Mouse (Mus musculus): ENCODE data around the gene Cfap97d1. TPM values are rescaled to one million over a fixed set of nuclear protein-coding genes. Genes with fewer than 3 reads are reported as not detected.
"Not testable (repeated sequence)": the region's sequence is repeated elsewhere in the genome, so short reads cannot be mapped to it uniquely, and the experiment has no call there.

Gene Cfap97d1
- polyA plus RNA-seq, 1 experiment from 2014 or later: not detected

GRCm38 (mm10) chr11:101979140-101979539 is 4.9 kb upstream of the Cfap97d1 start:
- H3K27me3 ChIP-seq (ENCODE audit: poor library complexity, severe bottlenecking): peaks cover 4% of the 10 kb centered on the region
- no peak overlapping the region for H3K27ac ChIP-seq
- no peak for DNase-seq (ENCODE audit: extremely low spot score, low spot score)
- no peak overlapping the region for H3K4me3 ChIP-seq
- H3K36me3 ChIP-seq (replicated peaks): peaks cover 26% of the 10 kb centered on the region
- H3K9me3 ChIP-seq: no peaks in the 10 kb centered on the region
- 89% methylated on average over 5 of the region's 5 CpGs for WGBS
- H3K4me1 ChIP-seq: peaks cover 47% of the 10 kb centered on the region

GRCm38 (mm10) chr11:101980603-101981157 is 3.4 kb upstream of the Cfap97d1 start:
- DNase-seq (ENCODE audit: extremely low spot score, low spot score): no peak
- Histone ChIP-seq H3K36me3 (replicated peaks) (peaks cover 21% of the 10 kb centered on the region), H3K9me3 (no peaks in the 10 kb centered on the region), H3K4me3 (no peak overlapping the region), H3K27me3 (ENCODE audit: poor library complexity, severe bottlenecking) (peaks cover 16% of the 10 kb centered on the region), H3K27ac (no peak overlapping the region), H3K4me1 (peaks cover 53% of the 10 kb centered on the region)
- 78% methylated on average over 9 of the region's 9 CpGs for WGBS

GRCm38 (mm10) chr11:101981850-101982249 is 2.2 kb upstream of the Cfap97d1 start:
- Histone ChIP-seq H3K36me3 (replicated peaks) (peaks cover 15% of the 10 kb centered on the region), H3K4me3 (no peak overlapping the region), H3K9me3 (no peaks in the 10 kb centered on the region), H3K4me1 (peaks cover 53% of the 10 kb centered on the region), H3K27me3 (ENCODE audit: poor library complexity, severe bottlenecking) (peaks cover 25% of the 10 kb centered on the region), H3K27ac (no peak overlapping the region)
- no peak for DNase-seq (ENCODE audit: extremely low spot score, low spot score)
- 89% methylated on average over 12 of the region's 12 CpGs for WGBS

- H3K36me3 ChIP-seq (replicated peaks): peaks cover 12% of the 10 kb centered on the region; the same call in 1 of the 2 replicates
- H3K9me3 ChIP-seq: no peaks in the 10 kb centered on the region
- WGBS: 62% methylated on average over 6 of the region's 6 CpGs
- no peak for DNase-seq (ENCODE audit: extremely low spot score, low spot score)
- peaks cover 35% of the 10 kb centered on the region for H3K27me3 ChIP-seq (ENCODE audit: poor library complexity, severe bottlenecking)
- H3K27ac ChIP-seq: peak overlapping the region; percentile 40; the same call in 1 of the 2 replicates
- peak overlapping the region; percentile 78; the same call in 1 of the 2 replicates for H3K4me3 ChIP-seq
- peaks cover 44% of the 10 kb centered on the region for H3K4me1 ChIP-seq
Observed at GRCm38 (mm10) chr11:101982981-101983411, 1.1 kb upstream of the Cfap97d1 start.

GRCm38 (mm10) chr11:101983431-101983921 is 603 bp upstream of the Cfap97d1 start:
- Histone ChIP-seq H3K36me3 (replicated peaks) (peaks cover 12% of the 10 kb centered on the region; the same call in 1 of the 2 replicates), H3K27me3 (ENCODE audit: poor library complexity, severe bottlenecking) (peaks cover 40% of the 10 kb centered on the region), H3K27ac (0 out of 2 replicates have a peak overlapping the region, but pooled peaks have one; percentile 2), H3K4me3 (peak overlapping the region; percentile 78), H3K9me3 (no peaks in the 10 kb centered on the region), H3K4me1 (peaks cover 44% of the 10 kb centered on the region)
- 78% methylated on average over 10 of the region's 10 CpGs for WGBS
- DNase-seq (ENCODE audit: extremely low spot score, low spot score): no peak

GRCm38 (mm10) chr11:101985450-101985849 is 1.4 kb downstream of the Cfap97d1 start:
- DNase-seq (ENCODE audit: extremely low spot score, low spot score); H3K4me3 ChIP-seq; H3K36me3 ChIP-seq (replicated peaks); H3K9me3 ChIP-seq; H3K27ac ChIP-seq: not testable (repeated sequence)
- WGBS: 72% methylated on average over 6 of the region's 6 CpGs
- H3K27me3 ChIP-seq (ENCODE audit: poor library complexity, severe bottlenecking): peaks cover 44% of the 10 kb centered on the region
- peaks cover 44% of the 10 kb centered on the region for H3K4me1 ChIP-seq

GRCm38 (mm10) chr11:101985990-101986389 is 1.9 kb downstream of the Cfap97d1 start:
- Histone ChIP-seq H3K9me3 (no peaks in the 10 kb centered on the region), H3K27ac (no peak overlapping the region), H3K36me3 (replicated peaks) (0 out of 2 replicates have a peak, but pooled peaks cover 3% of the 10 kb centered on the region), H3K4me1 (peaks cover 39% of the 10 kb centered on the region), H3K4me3 (no peak overlapping the region), H3K27me3 (ENCODE audit: poor library complexity, severe bottlenecking) (peaks cover 44% of the 10 kb centered on the region)
- DNase-seq (ENCODE audit: extremely low spot score, low spot score): peak; percentile 83
- WGBS: 12% methylated on average over 10 of the region's 10 CpGs

GRCm38 (mm10) chr11:101986913-101987312 is 2.8 kb downstream of the Cfap97d1 start, which contains the start of gene Dusp3:
Dusp3 (minus strand) TSS chr11:101987013.
- WGBS: 81% methylated on average over 3 of the region's 3 CpGs
- H3K9me3 ChIP-seq: no peaks in the 10 kb centered on the region
- no peak within 1 kb of the TSS for H3K4me3 ChIP-seq
- no peaks in the 10 kb centered on the region for H3K36me3 ChIP-seq (replicated peaks)
- DNase-seq (ENCODE audit: extremely low spot score, low spot score): no peak
- peaks cover 35% of the 10 kb centered on the region for H3K4me1 ChIP-seq
- peaks cover 44% of the 10 kb centered on the region for H3K27me3 ChIP-seq (ENCODE audit: poor library complexity, severe bottlenecking)
- no peak within 1 kb of the TSS for H3K27ac ChIP-seq

- Histone ChIP-seq H3K27ac (no peak overlapping the region), H3K4me3 (no peak overlapping the region), H3K4me1 (0 out of 2 replicates have a peak, but pooled peaks cover 9% of the 10 kb centered on the region), H3K27me3 (ENCODE audit: poor library complexity, severe bottlenecking) (peaks cover 32% of the 10 kb centered on the region), H3K36me3 (replicated peaks) (no peaks in the 10 kb centered on the region), H3K9me3 (no peaks in the 10 kb centered on the region)
- no peak for DNase-seq (ENCODE audit: extremely low spot score, low spot score)
- 89% methylated on average over 3 of the region's 3 CpGs for WGBS
Observed at GRCm38 (mm10) chr11:101990244-101990643, 6.2 kb downstream of the Cfap97d1 start.

- no peak for DNase-seq (ENCODE audit: extremely low spot score, low spot score)
- peaks cover 20% of the 10 kb centered on the region for H3K27me3 ChIP-seq (ENCODE audit: poor library complexity, severe bottlenecking)
- 0 out of 2 replicates have a peak, but pooled peaks cover under 1% of the 10 kb centered on the region for H3K36me3 ChIP-seq (replicated peaks)
- no peak overlapping the region for H3K27ac ChIP-seq
- no peaks in the 10 kb centered on the region for H3K9me3 ChIP-seq
- no peak overlapping the region for H3K4me3 ChIP-seq
- H3K4me1 ChIP-seq: 0 out of 2 replicates have a peak, but pooled peaks cover 9% of the 10 kb centered on the region
- 80% methylated on average over 3 of the region's 3 CpGs for WGBS
Observed at GRCm38 (mm10) chr11:101991813-101992212, 7.7 kb downstream of the Cfap97d1 start.

GRCm38 (mm10) chr11:101992411-101992810 is 8.3 kb downstream of the Cfap97d1 start:
- H3K4me3 ChIP-seq: no peak overlapping the region
- WGBS: 89% methylated on average over 7 of the region's 7 CpGs
- H3K27ac ChIP-seq: no peak overlapping the region

GRCm38 (mm10) chr11:101994100-101994499 is 10.0 kb downstream of the Cfap97d1 start:
- Histone ChIP-seq H3K9me3 (no peaks in the 10 kb centered on the region), H3K4me3 (no peak overlapping the region), H3K36me3 (replicated peaks) (peaks cover 5% of the 10 kb centered on the region; the same call in 1 of the 2 replicates), H3K27me3 (ENCODE audit: poor library complexity, severe bottlenecking) (no peaks in the 10 kb centered on the region), H3K27ac (no peak overlapping the region), H3K4me1 (0 out of 2 replicates have a peak, but pooled peaks cover 4% of the 10 kb centered on the region)
- WGBS: 72% methylated on average over 8 of the region's 8 CpGs
- DNase-seq (ENCODE audit: extremely low spot score, low spot score): no peak

More at GRCm38 (mm10) chr11:101992411-101992810, 8.3 kb downstream of the Cfap97d1 start:
- DNase-seq (ENCODE audit: extremely low spot score, low spot score): no peak
- peaks cover 4% of the 10 kb centered on the region; the same call in 1 of the 2 replicates for H3K36me3 ChIP-seq (replicated peaks)
- no peaks in the 10 kb centered on the region for H3K9me3 ChIP-seq
- H3K27me3 ChIP-seq (ENCODE audit: poor library complexity, severe bottlenecking): peaks cover 14% of the 10 kb centered on the region
- H3K4me1 ChIP-seq: 0 out of 2 replicates have a peak, but pooled peaks cover 9% of the 10 kb centered on the region

- Histone ChIP-seq H3K9me3 (no peaks in the 10 kb centered on the region), H3K27ac (no peak overlapping the region), H3K36me3 (replicated peaks) (peaks cover 13% of the 10 kb centered on the region), H3K4me1 (peaks cover 8% of the 10 kb centered on the region; the same call in 1 of the 2 replicates), H3K27me3 (ENCODE audit: poor library complexity, severe bottlenecking) (no peaks in the 10 kb centered on the region), H3K4me3 (no peak overlapping the region)
- WGBS: 92% methylated on average over 7 of the region's 7 CpGs
- no peak for DNase-seq (ENCODE audit: extremely low spot score, low spot score)
Observed at GRCm38 (mm10) chr11:101995938-101996337, 11.9 kb downstream of the Cfap97d1 start.
